Mouse (Mus musculus) CD4-positive, CD25-positive, alpha-beta regulatory T cell, adult 2 months (primary cell): ENCODE results near the gene Hikeshi.

ENCODE experiments used
- DNase-seq: peaks from one replicate; pipeline ENCODE4 v3.0.0-alpha.2; 2012; ENCODE audit warnings: low read depth, low spot score

Hikeshi gene

GRCm38 (mm10) chr7:89913432-89914158 lies 27.4 kb downstream of the Hikeshi start:
- no peak for DNase-seq

GRCm38 (mm10) chr7:89912356-89912755 lies 28.6 kb downstream of the Hikeshi start:
- DNase-seq = no peak

GRCm38 (mm10) chr7:89909711-89910110 lies 31.3 kb downstream of the Hikeshi start:
- no peak for DNase-seq

- DNase-seq = no peak
Measured at GRCm38 (mm10) chr7:89908899-89909621, 31.9 kb downstream of the Hikeshi start.

- no peak for DNase-seq
Measured at GRCm38 (mm10) chr7:89908421-89908820, 32.6 kb downstream of the Hikeshi start.

- peak; percentile 77 for DNase-seq
Measured at GRCm38 (mm10) chr7:89907950-89908349, 33.1 kb downstream of the Hikeshi start.

GRCm38 (mm10) chr7:89903442-89904343 lies 37.3 kb downstream of the Hikeshi start, which contains the start of gene Ccdc81:
Ccdc81 (minus strand) TSS chr7:89903629.
- DNase-seq = no peak

GRCm38 (mm10) chr7:89903007-89903406 lies 38.0 kb downstream of the Hikeshi start:
- DNase-seq = no peak

- DNase-seq = peak; percentile 16
Measured at GRCm38 (mm10) chr7:89891856-89892255, 49.1 kb downstream of the Hikeshi start.

- DNase-seq = no peak
Measured at GRCm38 (mm10) chr7:89891412-89891811, 49.6 kb downstream of the Hikeshi start.

GRCm38 (mm10) chr7:89884551-89884950 lies 56.5 kb downstream of the Hikeshi start:
- DNase-seq = no peak

- DNase-seq = no peak
Measured at GRCm38 (mm10) chr7:89879686-89880085, 61.3 kb downstream of the Hikeshi start.
